Mouse (Mus musculus) retina, postnatal 7 days (tissue): ENCODE data around the gene Ucn3.
"Not testable (repeated sequence)": the region's sequence is repeated elsewhere in the genome, so short reads cannot be mapped to it uniquely, and the experiment has no call there.

Experiments
- DNase-seq: peaks from one replicate; pipeline ENCODE4 v3.0.0-alpha.2; 2012; ENCODE audit warnings: low read depth, low spot score

Gene Ucn3

DNA sequence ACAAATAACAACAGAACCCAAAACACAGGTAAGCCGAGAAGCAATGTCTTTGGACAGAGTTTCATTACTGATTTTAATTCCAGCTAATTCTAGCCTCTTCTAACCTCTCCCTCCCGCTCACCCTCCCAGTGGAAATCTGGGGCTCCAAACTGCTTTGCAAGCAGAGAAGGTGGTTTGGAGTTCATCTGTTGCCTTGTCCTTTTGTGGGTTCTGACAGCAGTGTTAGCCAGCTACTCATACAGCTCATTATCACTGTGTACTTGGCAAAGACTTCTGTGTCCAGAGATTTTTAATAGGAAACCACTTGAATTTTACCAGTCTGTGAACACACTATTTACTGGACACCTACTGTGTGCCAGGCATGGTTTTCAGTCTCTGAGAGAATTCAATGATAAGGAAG lies at the start of gene Ucn3:
Ucn3 (minus strand) TSS at position 101 of the 400 bp plus-strand sequence.
- DNase-seq: no peak

DNA sequence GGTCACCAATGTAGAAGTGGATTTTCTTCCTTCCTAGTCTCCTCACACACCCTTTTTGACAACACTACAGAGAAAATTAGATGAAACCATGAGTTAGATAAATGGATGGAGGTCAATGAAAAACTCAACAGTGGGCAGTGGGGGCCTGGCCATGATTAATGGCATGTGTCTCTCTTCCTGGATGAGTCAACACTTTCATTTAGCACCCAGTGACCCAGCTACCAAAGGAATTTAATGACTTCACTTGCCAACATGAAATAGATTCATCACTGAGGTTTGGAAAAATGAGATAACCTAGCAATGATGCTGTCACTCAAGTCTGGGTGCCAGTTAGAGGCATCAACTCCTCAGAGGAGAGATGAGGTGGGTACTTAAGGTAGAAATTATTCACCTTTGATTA lies 46.9 kb upstream of the Ucn3 start:
- DNase-seq: no peak

DNA sequence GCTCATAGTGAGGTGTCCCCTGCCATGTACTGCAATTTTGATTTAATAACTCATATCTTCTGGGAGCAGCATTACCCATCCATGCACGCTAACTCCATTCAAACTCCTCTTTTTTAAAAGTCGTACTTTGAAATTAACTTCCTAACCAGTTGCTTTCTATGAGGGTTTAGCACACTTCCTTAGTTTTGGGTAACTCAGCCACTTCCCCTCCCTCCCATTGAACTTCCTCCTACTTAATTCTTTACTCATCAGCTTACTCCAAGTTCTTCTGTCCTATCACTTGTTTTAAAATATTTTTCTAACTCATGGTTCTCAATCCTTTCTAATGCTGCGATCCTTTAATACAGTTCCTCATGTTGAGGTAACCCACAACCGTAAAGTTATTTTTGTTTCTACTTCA lies 23.7 kb upstream of the Ucn3 start:
- DNase-seq: no peak

DNA sequence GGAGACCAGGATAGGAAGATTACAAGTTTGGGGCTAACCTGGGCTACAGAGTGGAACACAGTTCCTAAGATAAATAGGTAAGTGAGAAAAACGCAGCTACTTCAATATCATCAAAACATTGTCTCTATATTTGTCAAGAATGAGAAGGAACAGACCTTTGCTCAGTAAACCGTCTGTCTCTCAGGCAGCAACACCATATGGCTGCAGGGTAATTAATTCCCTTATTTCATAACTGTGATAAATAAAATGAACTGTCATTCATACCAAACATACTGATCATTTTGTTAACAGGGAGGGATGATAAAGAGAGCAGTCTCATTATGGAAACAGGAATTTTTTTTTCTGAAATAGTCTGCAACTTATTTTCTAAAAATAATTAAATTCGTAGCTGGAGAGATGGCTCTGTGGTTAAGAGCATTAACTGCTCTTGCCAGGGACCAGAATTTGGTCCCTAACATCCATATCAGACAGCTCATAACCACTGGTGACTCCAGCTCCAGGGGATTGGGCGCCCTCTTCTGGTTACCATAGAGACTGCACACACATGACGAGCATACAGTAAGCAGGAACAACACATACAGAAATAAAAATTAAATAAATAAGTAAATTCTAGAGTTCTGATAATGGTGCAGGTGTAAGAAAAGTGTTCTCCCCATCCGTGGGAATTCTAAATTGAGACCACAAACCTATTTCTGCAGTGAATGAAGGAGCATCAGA lies 6.2 kb upstream of the Ucn3 start:
- no peak for DNase-seq

DNA sequence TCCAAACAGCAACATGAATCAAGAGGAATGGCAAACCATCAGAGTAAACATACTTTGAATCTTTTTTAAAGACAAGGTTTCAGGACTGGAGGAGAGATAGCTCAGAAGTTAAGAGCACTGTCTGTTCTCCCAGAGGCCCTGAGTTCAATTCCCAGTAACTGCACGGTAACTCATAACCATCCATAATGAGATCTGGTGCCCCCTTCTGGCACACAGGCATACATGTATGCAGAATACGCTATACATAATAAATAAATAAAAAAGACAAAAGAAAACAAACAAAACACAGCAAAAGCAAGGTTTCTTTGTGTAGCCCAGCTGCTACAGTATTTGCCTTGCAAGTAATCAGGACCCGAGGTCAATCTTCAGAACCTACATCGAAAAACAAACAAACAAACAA lies 4.3 kb upstream of the Ucn3 start:
- DNase-seq: no peak

- no peak for DNase-seq
Observed at GRCm38 (mm10) chr13:3947267-3947666, 2.1 kb upstream of the Ucn3 start.

DNA sequence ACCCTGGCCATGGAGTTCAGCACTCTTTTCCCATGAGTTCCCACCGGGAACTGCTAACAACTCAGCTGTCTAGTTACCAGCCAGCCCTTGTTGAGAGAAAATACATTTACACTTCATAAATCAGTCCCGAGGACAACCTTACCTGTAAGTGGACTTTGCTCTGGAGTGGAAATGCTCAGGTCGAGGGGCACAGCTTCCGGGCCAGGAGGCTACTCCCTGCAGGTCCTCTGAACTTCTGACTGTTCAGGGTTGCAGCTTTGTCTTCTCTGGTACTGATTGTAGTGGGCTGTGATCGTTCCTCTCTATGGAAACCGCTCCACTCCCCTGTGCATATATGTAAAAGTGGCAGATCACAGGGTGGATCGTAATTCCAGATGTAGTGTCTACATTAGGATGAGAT lies 450 bp downstream of the Ucn3 start:
- DNase-seq: no peak

DNA sequence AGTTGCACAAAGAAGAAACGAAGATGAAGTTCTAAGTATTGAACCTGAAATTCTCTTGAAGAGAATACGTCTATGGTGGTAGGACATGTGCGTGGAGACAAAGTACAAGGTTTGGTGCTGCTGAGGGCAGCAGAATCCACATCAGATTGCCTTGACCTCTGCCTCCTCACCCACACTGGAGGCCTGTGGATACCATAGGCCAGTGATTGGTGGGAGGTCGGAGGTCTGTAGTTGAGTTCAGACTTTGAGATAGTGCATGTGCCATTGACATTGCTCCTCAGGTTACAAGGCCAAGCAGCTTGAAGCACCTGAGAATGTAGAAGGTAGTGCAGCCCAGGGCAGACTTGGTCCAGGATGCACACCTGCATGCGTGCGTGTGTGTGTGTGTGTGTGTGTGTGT lies 19.1 kb downstream of the Ucn3 start:
- DNase-seq: no peak

DNA sequence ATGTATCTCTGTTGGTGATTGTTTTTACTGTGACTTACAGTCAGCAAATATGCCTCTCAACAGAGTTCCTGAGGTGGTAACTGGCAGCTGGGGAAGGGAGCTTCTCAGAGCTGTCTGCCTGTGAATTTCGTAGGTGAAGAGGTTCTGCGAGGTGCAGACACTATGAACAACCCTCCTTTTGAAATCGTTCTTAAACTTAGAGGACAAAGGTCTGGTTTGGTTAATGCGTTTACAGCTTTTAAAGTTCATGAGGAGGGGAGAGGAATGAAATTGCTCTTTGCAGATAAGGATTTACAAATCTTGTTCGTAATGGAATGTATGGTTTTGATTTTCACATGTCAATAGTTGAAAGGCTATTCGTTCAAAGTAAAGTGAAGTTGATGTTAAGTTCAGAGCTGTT lies 19.5 kb downstream of the Ucn3 start:
- DNase-seq: no peak

DNA sequence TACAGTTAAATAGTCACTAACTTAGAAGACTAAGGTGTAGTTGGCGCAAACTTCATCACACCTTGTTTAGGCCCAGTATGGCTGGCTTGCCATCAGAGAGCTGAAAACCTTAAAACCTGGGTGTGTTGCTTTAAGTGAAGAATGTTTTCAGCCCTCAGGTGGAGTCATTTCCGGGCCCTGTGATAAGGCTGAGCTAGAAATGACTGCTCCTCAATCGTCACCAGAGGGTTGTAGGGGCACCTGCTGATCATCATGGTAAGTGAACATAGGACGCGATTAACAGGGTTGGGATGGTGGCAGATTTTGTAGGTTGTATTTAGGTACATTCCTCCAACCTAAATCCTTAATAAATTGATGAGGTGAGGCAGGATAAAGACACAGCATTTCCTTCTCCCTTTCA lies 20.7 kb downstream of the Ucn3 start:
- no peak for DNase-seq

- peak; percentile 76 for DNase-seq
Observed at GRCm38 (mm10) chr13:3917571-3918311, 27.4 kb downstream of the Ucn3 start, which contains the start of the genes Net1 and Tubal3. Gene Net1 (minus strand): TSS chr13:3918220. Gene Tubal3 (plus strand): TSS chr13:3918274.

- DNase-seq: no peak
Observed at GRCm38 (mm10) chr13:3913504-3913903, 31.6 kb downstream of the Ucn3 start.

- DNase-seq: no peak
Observed at GRCm38 (mm10) chr13:3910356-3910755, 34.8 kb downstream of the Ucn3 start.

- no peak for DNase-seq
Observed at GRCm38 (mm10) chr13:3908262-3908661, 36.9 kb downstream of the Ucn3 start.

- no peak for DNase-seq
Observed at GRCm38 (mm10) chr13:3907151-3907696, 37.9 kb downstream of the Ucn3 start.

- DNase-seq: no peak
Observed at GRCm38 (mm10) chr13:3899301-3899700, 45.8 kb downstream of the Ucn3 start.

GRCm38 (mm10) chr13:3898202-3898601 lies 46.9 kb downstream of the Ucn3 start:
- DNase-seq: not testable (repeated sequence)

GRCm38 (mm10) chr13:3896913-3897312 lies 48.2 kb downstream of the Ucn3 start:
- peak; percentile 54 for DNase-seq

DNA sequence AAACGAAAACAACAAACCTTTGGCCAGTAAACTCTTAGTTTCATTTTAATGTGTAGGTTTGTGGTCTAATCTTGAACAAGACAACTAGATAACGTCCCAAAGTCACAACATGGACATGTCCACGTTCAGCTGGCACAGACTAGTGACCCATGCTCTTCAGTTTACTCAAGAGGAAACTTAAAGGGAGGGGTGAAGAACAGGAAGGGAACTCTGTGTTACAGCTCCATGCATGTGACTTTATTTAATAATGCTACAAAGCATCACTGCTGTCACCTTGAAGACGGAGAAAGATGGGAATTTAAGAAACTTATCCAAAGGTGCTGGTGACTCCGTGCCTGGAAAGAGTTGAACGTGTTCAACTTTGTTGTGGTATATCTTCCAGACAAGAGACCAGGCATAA lies 49.1 kb downstream of the Ucn3 start:
- no peak for DNase-seq

DNA sequence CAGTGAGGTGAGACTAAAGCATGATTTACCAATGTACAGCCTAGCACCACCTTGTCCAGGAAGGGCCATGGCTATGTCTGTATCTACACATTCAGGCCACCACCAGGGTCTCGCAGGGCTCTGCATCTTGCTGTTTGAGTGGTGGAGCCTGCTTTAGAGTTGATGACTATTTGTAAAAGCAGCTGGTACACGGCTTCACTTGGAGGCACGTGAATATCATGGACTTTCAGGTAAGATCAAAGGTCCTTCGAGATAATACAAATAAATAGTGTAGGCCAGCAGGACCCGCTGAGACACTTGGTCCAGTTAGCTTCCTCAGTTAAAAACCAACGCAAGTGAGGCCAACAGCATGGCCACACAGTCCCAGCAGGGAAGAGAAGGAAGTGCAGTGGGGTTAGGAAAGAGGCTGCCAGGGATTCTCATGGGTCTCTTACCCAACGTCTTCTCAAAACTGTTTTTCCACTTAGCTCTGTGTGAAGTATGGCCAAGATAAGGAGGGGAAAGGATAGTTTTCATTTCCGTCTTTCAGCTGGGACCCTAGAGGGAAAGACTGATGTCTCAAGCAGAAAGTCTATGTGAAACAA lies 49.7 kb downstream of the Ucn3 start:
- no peak for DNase-seq

DNA sequence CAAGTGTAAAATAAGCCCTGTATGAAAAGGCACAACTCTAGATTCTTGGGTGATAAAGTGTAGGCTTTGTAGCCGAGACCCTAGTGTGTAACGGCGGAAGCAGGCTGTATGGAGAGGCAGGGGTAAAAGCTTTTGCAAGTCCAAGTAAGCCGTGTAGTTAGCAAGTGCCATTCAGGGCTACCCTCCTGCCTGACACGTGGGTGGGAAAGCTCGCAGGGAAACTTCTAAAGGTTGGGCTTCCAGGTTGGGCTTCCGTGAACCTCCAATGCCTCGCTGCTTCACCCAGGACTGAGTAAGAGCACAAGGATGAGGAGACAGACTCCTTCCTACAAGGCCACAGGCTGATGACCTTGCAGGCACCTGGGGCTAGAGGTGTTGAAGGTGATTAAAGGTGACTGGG lies 50.6 kb downstream of the Ucn3 start:
- no peak for DNase-seq

- peak; percentile 58 for DNase-seq
Observed at GRCm38 (mm10) chr13:3893126-3893734, 51.9 kb downstream of the Ucn3 start.
